Mouse (Mus musculus) T-cell, adult 2 months (primary cell): ENCODE data around the gene Ndufaf2.

Experiments used
- DNase-seq: peaks from one replicate; pipeline ENCODE4 v3.0.0; 2022; ENCODE audit warnings: low spot score

Gene Ndufaf2

DNA sequence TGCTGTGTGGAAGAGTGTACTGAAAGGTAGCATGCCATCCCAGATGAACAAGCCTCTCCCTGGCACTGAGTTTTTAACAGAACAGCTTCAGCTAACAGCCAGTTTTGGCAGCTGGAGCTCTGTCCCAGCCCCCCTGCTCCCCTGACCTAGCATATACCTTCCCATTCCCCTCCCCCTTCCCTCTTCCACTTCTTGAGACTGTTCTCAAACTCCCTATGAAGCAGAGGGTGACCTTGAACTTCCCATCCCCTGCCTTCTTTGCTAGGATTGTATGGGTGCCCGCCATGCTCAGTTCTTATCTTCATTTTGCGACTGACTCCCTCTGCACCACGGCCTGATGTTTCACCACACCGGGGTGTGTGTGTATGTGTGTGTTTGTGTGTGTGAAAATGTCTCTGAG, 195.7 kb downstream of the Ndufaf2 start:
- DNase-seq: no peak

DNA sequence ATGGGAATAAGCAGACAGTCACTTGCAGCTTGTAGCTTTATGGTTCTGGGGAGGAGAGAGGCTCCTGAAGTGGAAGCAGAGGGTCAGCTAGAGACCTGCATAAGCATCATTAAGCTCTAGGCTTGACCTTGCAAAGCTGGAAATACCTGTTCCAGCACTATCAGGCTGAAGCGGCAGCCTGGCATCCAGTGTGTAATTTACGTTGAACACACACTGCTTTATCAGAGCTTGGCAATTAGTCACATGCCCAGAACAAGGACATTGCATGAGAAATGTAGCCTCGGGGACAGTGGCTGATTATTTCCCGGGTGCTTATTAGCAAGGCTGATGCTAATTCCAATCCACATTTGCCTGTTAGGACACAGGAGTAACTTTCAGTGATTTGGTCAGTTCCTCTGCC, 196.5 kb downstream of the Ndufaf2 start:
- no peak for DNase-seq

DNA sequence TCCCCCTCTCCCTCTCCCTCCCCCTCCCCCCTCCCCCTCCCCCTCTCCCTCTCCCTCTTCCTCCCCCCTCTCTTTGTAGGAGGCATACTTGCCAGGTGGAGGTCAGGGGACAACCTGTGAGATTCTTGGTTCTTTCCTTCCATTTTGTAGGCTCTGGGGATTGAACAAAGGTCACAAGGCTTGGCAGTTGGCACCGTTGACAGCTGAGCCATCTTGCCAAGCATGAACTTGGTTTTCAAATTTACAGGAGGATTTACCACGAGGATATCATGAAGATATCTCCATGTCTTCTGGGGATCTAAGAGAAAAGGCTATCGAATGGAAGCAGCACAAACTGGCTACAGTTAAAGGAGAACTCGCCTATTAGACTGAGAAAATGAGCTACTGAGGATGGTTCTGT, 196.9 kb downstream of the Ndufaf2 start:
- DNase-seq: no peak

DNA sequence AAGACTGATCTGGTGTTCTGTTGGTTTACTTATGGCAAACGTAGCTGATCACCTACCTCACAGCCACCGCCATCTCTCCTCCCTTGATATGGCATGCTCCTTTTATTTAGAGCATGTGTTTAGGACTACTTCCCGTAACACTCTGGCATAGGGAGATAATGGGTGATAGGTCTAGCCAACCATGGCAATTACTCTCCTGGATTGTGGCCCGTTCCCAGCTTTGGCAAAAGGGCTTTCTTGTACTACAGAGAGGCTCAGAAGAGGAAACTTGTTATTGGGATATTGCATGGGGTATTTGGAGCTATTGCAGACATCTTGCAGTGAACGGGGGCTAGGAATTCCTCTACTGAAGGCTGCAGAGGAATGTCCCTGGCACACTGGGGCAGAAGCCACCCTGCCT, 197.9 kb downstream of the Ndufaf2 start:
- no peak for DNase-seq

DNA sequence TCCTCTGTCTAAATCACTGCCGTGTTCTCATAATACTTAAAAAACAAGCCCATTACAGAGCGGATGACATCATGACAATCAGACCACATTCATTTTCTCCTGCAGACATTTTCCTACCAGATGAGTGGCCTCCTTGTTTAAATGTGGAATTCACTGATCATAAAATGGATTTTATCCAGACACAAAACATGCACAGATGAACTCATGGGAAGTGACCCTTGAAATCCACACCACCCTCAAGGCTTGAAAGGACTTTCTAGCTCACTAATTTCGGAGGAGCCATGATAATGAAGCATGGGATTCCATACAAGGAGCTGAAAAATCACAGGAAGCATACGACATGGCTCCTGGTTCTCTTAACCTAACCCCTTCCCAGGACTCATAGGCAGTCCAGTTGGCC, 198.5 kb downstream of the Ndufaf2 start:
- DNase-seq: no peak

DNA sequence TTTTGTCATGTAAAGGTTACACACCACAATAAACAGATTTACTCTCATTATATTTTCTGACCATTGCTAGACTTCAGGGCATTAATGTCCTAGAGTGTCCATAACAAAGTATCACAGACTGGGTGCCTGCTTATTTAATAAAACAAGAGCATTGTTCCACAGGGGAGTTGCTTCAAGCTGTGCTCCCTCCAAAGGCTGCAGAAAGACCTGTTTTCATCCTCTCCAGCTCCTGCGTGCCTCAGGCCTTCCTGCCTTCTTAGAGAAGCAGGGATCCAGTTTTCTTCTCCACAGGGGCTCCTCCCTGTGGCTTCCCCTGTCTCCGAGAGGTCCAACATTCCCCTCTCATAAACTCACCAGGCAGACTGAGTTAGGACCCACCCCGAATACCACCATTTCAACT, 202.2 kb downstream of the Ndufaf2 start:
- no peak for DNase-seq

DNA sequence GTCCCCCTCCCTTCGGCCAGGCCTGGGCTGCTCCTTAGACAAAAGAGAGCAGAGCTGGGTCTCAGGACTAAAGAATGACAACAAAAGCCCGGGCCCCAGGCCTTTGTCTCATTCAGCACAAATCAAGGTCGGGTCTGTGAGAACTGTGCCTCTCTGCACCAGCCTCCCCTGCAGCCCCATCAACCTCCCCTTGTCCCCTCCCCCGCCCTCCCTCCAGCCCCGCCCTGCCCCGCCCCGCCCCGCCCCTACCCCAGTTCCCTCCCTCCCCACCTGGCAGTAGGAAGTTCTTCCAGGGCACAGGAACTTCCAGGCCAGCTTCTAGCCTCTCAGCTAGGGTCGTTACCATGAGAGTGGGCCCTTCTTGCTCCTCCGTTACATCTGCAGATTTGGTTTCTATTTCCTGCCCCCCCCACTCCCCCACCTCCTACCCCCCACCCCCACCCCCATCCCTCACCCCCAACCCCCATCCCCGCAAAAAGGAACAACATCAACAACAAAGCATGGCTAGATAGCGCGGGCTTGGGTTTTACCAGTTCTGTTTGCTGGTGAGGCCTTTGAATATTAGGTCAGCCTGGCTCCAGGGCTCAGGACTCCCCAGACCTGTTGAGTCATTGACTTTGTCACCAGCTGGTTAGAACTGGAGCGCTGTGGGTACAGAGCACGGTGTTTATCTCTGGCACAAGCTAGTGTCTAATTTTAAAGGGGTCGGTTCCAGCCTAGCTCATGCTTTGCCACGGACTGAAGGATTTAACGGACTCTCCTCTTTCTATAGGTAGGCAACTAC, 202.9 kb downstream of the Ndufaf2 start:
- DNase-seq: peak; percentile 27

DNA sequence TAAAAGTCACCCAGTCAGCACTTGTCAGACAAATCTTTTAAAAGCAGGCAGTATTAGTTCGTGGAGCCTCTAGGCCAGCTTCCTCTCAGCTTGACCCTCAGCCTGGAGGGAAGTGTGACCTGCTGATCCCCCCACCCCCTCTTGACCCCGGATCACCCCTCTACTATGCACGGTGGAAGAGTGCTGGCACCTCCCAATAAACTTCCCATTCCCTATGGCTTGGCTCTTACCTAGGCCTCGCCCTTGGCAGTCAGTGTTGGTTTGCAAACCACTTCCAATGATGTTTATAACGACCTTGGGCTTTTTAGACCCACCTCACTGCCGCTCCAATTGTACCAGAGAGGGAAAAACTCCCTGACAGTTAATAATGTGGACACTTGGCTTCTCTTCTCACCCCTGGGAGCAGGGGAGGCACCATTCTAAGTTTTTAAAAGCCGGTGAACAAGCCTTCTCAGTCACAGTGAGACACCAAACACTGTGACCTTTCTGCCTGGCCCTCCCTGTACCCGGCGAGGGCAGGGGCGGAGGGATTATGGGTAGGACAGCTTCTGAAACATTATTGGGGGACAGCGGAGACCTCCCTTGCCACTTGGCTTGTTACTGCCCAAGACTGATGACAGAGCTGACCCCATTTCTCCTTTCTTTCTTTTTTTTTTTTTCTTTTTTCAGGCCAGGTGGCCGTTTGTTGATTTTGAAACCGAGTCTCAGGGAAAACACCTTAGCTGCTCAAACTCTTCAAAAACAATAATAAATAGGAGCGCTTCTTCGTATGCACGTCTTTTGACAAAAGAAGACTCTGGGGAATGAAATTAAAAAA, 203.8 kb downstream of the Ndufaf2 start:
- no peak for DNase-seq

DNA sequence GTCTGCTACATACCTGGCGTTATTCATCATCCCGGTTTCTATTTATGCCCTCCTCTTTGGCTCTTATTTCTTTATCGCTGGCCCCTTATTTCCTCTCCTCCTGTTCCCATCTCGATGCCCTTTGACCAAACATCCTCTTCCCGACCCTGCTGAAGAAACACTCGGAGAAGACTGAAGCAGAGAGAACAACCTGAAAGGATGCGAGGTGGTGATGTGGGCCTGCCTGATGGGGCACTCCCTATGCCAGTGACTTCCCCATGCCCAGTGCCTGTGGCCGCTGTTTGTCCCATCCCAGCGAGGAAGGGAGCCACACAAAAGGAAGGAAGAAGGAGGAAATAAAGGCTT, 204.4 kb downstream of the Ndufaf2 start:
- no peak for DNase-seq
